Mouse (Mus musculus) testis, postnatal 10 days (tissue): ENCODE results near the gene Chat.

Experiments
- DNase-seq: peaks from one replicate; pipeline ENCODE4 v3.0.0; 2021; ENCODE audit warnings: low spot score

Gene Chat

GRCm38 (mm10) chr14:32465889-32466288 is at the start of gene Chat:
Gene Chat (minus strand): TSS chr14:32465989.
- no peak for DNase-seq

GRCm38 (mm10) chr14:32513336-32514032 is 47.7 kb upstream of the Chat start, which contains the start of gene Ercc6:
Gene Ercc6 (plus strand): TSS chr14:32513521.
- DNase-seq = peak; percentile 97

- no peak for DNase-seq
These were observed 47.1 kb upstream of the Chat start for GRCm38 (mm10) chr14:32512912-32513311.

- DNase-seq = no peak
These were observed 43.7 kb upstream of the Chat start for GRCm38 (mm10) chr14:32509443-32509961.

- peak; percentile 62 for DNase-seq
These were observed 42.5 kb upstream of the Chat start for GRCm38 (mm10) chr14:32508105-32508835.

GRCm38 (mm10) chr14:32507216-32507615 is 41.4 kb upstream of the Chat start:
- DNase-seq = peak; percentile 76

GRCm38 (mm10) chr14:32506329-32506728 is 40.5 kb upstream of the Chat start:
- DNase-seq = no peak

- no peak for DNase-seq
These were observed 38.1 kb upstream of the Chat start for GRCm38 (mm10) chr14:32503897-32504296.

GRCm38 (mm10) chr14:32502764-32503688 is 37.2 kb upstream of the Chat start:
- no peak for DNase-seq

- no peak for DNase-seq
These were observed 35.5 kb upstream of the Chat start for GRCm38 (mm10) chr14:32501303-32501702.

- no peak for DNase-seq
These were observed 30.5 kb upstream of the Chat start for GRCm38 (mm10) chr14:32496115-32496850.

- no peak for DNase-seq
These were observed 26.7 kb upstream of the Chat start for GRCm38 (mm10) chr14:32492521-32492920.

- DNase-seq = no peak
These were observed 16.3 kb upstream of the Chat start for GRCm38 (mm10) chr14:32482061-32482460.

- no peak for DNase-seq
These were observed 11.8 kb upstream of the Chat start for GRCm38 (mm10) chr14:32477581-32477980.

GRCm38 (mm10) chr14:32476559-32476958 is 10.8 kb upstream of the Chat start:
- no peak for DNase-seq

GRCm38 (mm10) chr14:32472996-32473395 is 7.2 kb upstream of the Chat start:
- peak; percentile 77 for DNase-seq

GRCm38 (mm10) chr14:32467606-32468005 is 1.8 kb upstream of the Chat start:
- peak; percentile 87 for DNase-seq

- no peak for DNase-seq
These were observed 301 bp downstream of the Chat start for GRCm38 (mm10) chr14:32465506-32465870.

- DNase-seq = no peak
These were observed 936 bp downstream of the Chat start, which contains the start of gene Slc18a3 for GRCm38 (mm10) chr14:32464601-32465505. Gene Slc18a3 (minus strand): TSS chr14:32464850.
